Mouse (Mus musculus) stomach, embryonic 15.5 days (tissue): Measurements from ENCODE around the gene Fgf14. TPM values are rescaled to one million over a fixed set of nuclear protein-coding genes. Genes with fewer than 3 reads are reported as not detected.
A peak's percentile ranks its signal among the peaks of the same experiment; 100 is the strongest.

Experiments
- ATAC-seq: fragments of 200-750 bp; cut with Nextera tagmentation; 2 replicates; pipeline ENCODE4 v1.8.0; 2017; ENCODE audit warnings: low read depth, moderate number of reproducible peaks, moderate TSS enrichment; ENCODE audit not compliant: insufficient read depth, low FRiP score
- H3K27ac ChIP-seq: fragments of 300-500 bp; sonication (generic); 2 replicates; pipeline ENCODE4 v1.5.1; 2015; ENCODE audit warnings: mild to moderate bottlenecking, inconsistent platforms
- H3K27me3 ChIP-seq: fragments of 300-500 bp; sonication (generic); replicated peaks from 2 replicates; pipeline ENCODE4 v1.6.1; 2015; ENCODE audit warnings: inconsistent platforms
- H3K36me3 ChIP-seq: fragments of 300-500 bp; sonication (generic); 2 replicates; pipeline ENCODE4 v1.6.1; 2015; ENCODE audit warnings: inconsistent platforms
- H3K4me1 ChIP-seq: fragments of 300-500 bp; sonication (generic); 2 replicates; pipeline ENCODE4 v1.6.1; 2015; ENCODE audit warnings: inconsistent platforms
- H3K4me2 ChIP-seq: fragments of 300-500 bp; sonication (generic); 2 replicates; pipeline ENCODE4 v1.6.1; 2015; ENCODE audit warnings: mild to moderate bottlenecking, inconsistent platforms
- H3K4me3 ChIP-seq: fragments of 300-500 bp; sonication (generic); replicated peaks from 2 replicates; pipeline ENCODE4 v1.5.1; 2015; ENCODE audit warnings: inconsistent platforms
- H3K9ac ChIP-seq: fragments of 300-500 bp; sonication (generic); 2 replicates; pipeline ENCODE4 v1.6.1; 2015; ENCODE audit warnings: inconsistent platforms
- H3K9me3 ChIP-seq: fragments of 300-500 bp; sonication (generic); 2 replicates; pipeline ENCODE4 v1.6.1; 2016; ENCODE audit warnings: inconsistent platforms
- WGBS: fragments of 180-500 bp; shearing (Covaris S2); methylation state at CpG from one replicate; pipeline ENCODE4 v1.1.7; 2015; 5-methylcytosine and 5-hydroxymethylcytosine counted together
- polyA plus RNA-seq: library from polyadenylated mRNA; unstranded; fragments of >200 nt; fragmentation: Nextera tagmentation; extraction: Ambion mirVana; gene quantifications from 2 replicates; pipeline ENCODE4 v1.2.1, GENCODE M21; 2015

Fgf14 gene
- polyA plus RNA-seq, 1 experiment from 2014 or later, result 1.5 TPM

GRCm38 (mm10) chr14:124264541-124265059, 412.3 kb downstream of the Fgf14 start:
- H3K4me2 ChIP-seq, result no peak overlapping the region
- no peaks in the 10 kb centered on the region for H3K36me3 ChIP-seq
- WGBS, result 34% methylated on average over 2 of the region's 2 CpGs
- H3K27ac ChIP-seq, result no peak overlapping the region
- no peaks in the 10 kb centered on the region for H3K9me3 ChIP-seq
- no peaks in the 10 kb centered on the region for H3K27me3 ChIP-seq
- 0 out of 2 replicates have a peak, but pooled peaks have one; percentile 22 for ATAC-seq
- no peaks in the 10 kb centered on the region for H3K4me1 ChIP-seq
- H3K9ac ChIP-seq, result no peak overlapping the region
- H3K4me3 ChIP-seq, result no peak overlapping the region

DNA sequence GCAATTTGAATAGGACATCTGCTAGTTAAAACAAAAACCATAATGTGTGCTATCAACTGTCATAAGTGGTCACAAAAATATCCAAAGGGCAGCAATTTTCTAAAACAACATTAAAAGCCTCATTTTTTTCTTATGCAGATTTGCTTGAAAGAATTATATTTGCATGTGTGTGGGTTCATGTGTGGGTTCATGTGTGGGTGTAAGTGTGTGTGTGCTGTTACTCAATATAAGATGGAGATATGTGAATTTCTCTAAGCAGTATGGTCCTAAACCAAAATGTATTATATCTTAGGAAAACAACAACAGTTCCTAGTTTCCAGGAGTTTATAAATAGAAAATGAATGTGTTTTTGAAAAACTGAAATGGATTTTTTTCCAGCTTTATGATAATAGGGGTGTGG, 413.7 kb downstream of the Fgf14 start:
- Histone ChIP-seq H3K27ac (no peak overlapping the region), H3K27me3 (no peaks in the 10 kb centered on the region), H3K4me1 (no peaks in the 10 kb centered on the region), H3K9ac (no peak overlapping the region), H3K9me3 (no peaks in the 10 kb centered on the region), H3K4me2 (no peak overlapping the region), H3K4me3 (no peak overlapping the region), H3K36me3 (no peaks in the 10 kb centered on the region)
- no peak for ATAC-seq

DNA sequence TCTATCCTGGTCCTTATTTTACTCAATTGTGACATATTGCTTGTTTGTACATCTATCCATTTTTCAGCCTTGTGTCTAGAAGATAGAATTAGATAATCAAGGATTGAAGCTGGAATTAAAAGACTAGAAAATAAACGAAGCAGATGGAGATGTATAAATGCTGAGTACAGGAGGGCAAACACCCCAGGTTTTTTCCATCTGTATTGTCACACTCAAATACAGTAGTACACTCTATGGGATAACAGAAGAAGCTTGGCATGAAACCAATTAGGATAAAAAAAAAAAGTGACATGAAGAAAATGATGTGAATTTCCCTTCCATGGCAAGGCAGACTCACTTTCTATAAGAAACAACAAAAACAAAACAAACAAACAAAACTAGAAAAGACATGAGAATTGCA, 429.4 kb downstream of the Fgf14 start:
- H3K9ac ChIP-seq, result no peak overlapping the region
- no peak overlapping the region for H3K4me3 ChIP-seq
- H3K27me3 ChIP-seq, result no peaks in the 10 kb centered on the region
- WGBS, result 70% methylated on average over 1 of the region's 1 CpGs
- H3K4me1 ChIP-seq, result no peaks in the 10 kb centered on the region
- H3K27ac ChIP-seq, result no peak overlapping the region
- no peak overlapping the region for H3K4me2 ChIP-seq
- no peaks in the 10 kb centered on the region for H3K36me3 ChIP-seq
- H3K9me3 ChIP-seq, result no peaks in the 10 kb centered on the region
- ATAC-seq, result no peak

GRCm38 (mm10) chr14:124223445-124223844, 453.5 kb downstream of the Fgf14 start:
- WGBS, result 50% methylated on average over 2 of the region's 2 CpGs
- H3K4me1 ChIP-seq, result no peaks in the 10 kb centered on the region
- H3K9ac ChIP-seq, result no peak overlapping the region
- no peak overlapping the region for H3K27ac ChIP-seq
- no peak overlapping the region for H3K4me2 ChIP-seq
- no peak for ATAC-seq
- H3K4me3 ChIP-seq, result no peak overlapping the region
- H3K9me3 ChIP-seq, result no peaks in the 10 kb centered on the region
- H3K36me3 ChIP-seq, result no peaks in the 10 kb centered on the region
- H3K27me3 ChIP-seq, result no peaks in the 10 kb centered on the region

- no peaks in the 10 kb centered on the region for H3K27me3 ChIP-seq
- H3K4me3 ChIP-seq, result no peak overlapping the region
- no peak overlapping the region for H3K4me2 ChIP-seq
- no peak overlapping the region for H3K9ac ChIP-seq
- no peaks in the 10 kb centered on the region for H3K36me3 ChIP-seq
- no peak for ATAC-seq
- no peaks in the 10 kb centered on the region for H3K9me3 ChIP-seq
- no peaks in the 10 kb centered on the region for H3K4me1 ChIP-seq
- H3K27ac ChIP-seq, result no peak overlapping the region
- WGBS, result 22% methylated on average over 1 of the region's 1 CpGs
Measured at GRCm38 (mm10) chr14:124222447-124222846, 454.5 kb downstream of the Fgf14 start.

GRCm38 (mm10) chr14:124220979-124221378, 455.9 kb downstream of the Fgf14 start:
- Histone ChIP-seq H3K27ac (no peak overlapping the region), H3K4me2 (no peak overlapping the region), H3K9ac (no peak overlapping the region), H3K27me3 (no peaks in the 10 kb centered on the region), H3K4me1 (no peaks in the 10 kb centered on the region), H3K36me3 (no peaks in the 10 kb centered on the region), H3K4me3 (no peak overlapping the region), H3K9me3 (no peaks in the 10 kb centered on the region)
- WGBS, result 61% methylated on average over 2 of the region's 2 CpGs
- no peak for ATAC-seq

- no peaks in the 10 kb centered on the region for H3K9me3 ChIP-seq
- no peak overlapping the region for H3K27ac ChIP-seq
- H3K27me3 ChIP-seq, result peaks cover 20% of the 10 kb centered on the region
- H3K9ac ChIP-seq, result no peak overlapping the region
- no peaks in the 10 kb centered on the region; the same call in 1 of the 2 replicates for H3K4me1 ChIP-seq
- 12% methylated on average over 7 of the region's 7 CpGs for WGBS
- H3K4me2 ChIP-seq, result no peak overlapping the region
- no peaks in the 10 kb centered on the region for H3K36me3 ChIP-seq
- no peak overlapping the region for H3K4me3 ChIP-seq
- ATAC-seq, result no peak
Measured at GRCm38 (mm10) chr14:124195806-124196205, 481.1 kb downstream of the Fgf14 start.

DNA sequence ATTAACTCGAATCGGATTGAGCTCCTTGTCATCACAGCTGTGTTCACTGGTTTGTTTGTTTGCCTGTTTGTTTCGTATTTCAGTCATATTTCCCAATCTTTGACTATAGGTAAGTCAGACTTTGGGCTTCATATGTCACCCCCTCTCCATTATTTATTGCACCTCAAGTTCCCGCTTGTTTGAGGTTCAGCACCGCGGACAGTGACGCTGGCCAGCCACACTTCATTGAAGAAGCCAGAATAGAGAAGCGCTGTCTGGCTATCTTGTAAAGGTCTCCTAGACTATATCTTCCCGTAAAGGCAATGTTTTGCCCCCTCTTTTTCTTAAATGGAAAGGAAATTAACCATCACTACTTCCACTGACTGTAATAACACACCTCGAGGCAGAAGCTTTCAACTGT, 481.6 kb downstream of the Fgf14 start:
- H3K36me3 ChIP-seq, result no peaks in the 10 kb centered on the region
- H3K4me3 ChIP-seq, result no peak overlapping the region
- no peak overlapping the region for H3K9ac ChIP-seq
- ATAC-seq, result no peak
- WGBS, result 25% methylated on average over 10 of the region's 10 CpGs
- H3K9me3 ChIP-seq, result no peaks in the 10 kb centered on the region
- H3K4me1 ChIP-seq, result no peaks in the 10 kb centered on the region; the same call in 1 of the 2 replicates
- no peak overlapping the region for H3K27ac ChIP-seq
- no peak overlapping the region for H3K4me2 ChIP-seq
- H3K27me3 ChIP-seq, result peaks cover 20% of the 10 kb centered on the region

DNA sequence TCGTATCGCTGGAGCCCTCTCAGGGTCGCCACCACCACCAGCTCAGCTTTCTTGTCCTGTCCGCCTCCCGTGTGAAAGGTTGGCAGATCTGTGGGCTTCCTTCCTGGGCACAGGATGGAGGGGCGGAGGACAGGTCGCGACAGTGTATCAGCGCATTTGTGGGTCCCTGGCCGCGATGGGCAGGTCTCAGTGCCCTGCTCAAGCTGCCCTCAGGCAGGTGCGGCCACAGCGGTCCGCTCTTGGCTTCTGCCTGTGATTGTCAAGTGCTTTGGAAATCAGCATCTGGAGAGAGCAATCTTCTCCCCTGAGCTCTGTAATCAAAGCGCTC, 484.1 kb downstream of the Fgf14 start:
- WGBS, result 4% methylated on average over 14 of the region's 15 CpGs
- Histone ChIP-seq H3K27me3 (peaks cover 20% of the 10 kb centered on the region), H3K9me3 (no peaks in the 10 kb centered on the region), H3K27ac (no peak overlapping the region), H3K9ac (no peak overlapping the region), H3K4me3 (peak overlapping the region; percentile 30; the same call in 1 of the 2 replicates), H3K36me3 (no peaks in the 10 kb centered on the region), H3K4me2 (peak overlapping the region; percentile 63), H3K4me1 (no peaks in the 10 kb centered on the region; the same call in 1 of the 2 replicates)
- no peak for ATAC-seq

GRCm38 (mm10) chr14:124191913-124192814, 484.8 kb downstream of the Fgf14 start:
- peak overlapping the region; percentile 63 for H3K4me2 ChIP-seq
- H3K27ac ChIP-seq, result no peak overlapping the region
- H3K9ac ChIP-seq, result no peak overlapping the region
- no peaks in the 10 kb centered on the region for H3K9me3 ChIP-seq
- 2% methylated on average over 42 of the region's 42 CpGs for WGBS
- H3K36me3 ChIP-seq, result no peaks in the 10 kb centered on the region
- peaks cover 20% of the 10 kb centered on the region for H3K27me3 ChIP-seq
- peak overlapping the region; percentile 30 for H3K4me3 ChIP-seq
- no peaks in the 10 kb centered on the region; the same call in 1 of the 2 replicates for H3K4me1 ChIP-seq
- peak; percentile 47; the same call in 1 of the 2 replicates for ATAC-seq

DNA sequence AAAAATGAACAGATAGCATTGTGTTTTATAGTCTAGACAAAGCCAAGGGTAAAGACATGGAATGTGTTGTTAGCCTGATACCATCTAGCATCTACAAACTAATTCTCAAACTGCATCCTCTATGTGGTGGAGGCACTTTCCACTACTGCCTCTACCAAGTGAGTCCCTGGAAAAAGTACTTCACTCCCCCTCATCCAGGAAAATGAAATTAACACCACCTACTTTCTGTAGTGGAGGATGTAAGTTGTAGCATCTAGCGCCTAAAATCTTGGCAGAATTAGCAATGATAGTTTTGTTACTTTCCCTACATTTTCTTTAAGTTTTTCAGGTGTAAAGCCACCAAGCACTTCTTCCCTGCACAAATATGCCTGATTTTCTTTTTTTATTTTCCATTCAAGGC, 496.7 kb downstream of the Fgf14 start:
- Histone ChIP-seq H3K4me2 (no peak overlapping the region), H3K4me3 (no peak overlapping the region), H3K9ac (no peak overlapping the region), H3K36me3 (no peaks in the 10 kb centered on the region), H3K27me3 (no peaks in the 10 kb centered on the region), H3K9me3 (no peaks in the 10 kb centered on the region), H3K27ac (no peak overlapping the region), H3K4me1 (no peaks in the 10 kb centered on the region)
- WGBS, result 74% methylated on average over 1 of the region's 1 CpGs
- ATAC-seq, result no peak

- Histone ChIP-seq H3K4me2 (no peak overlapping the region), H3K9me3 (no peaks in the 10 kb centered on the region), H3K4me1 (no peaks in the 10 kb centered on the region), H3K4me3 (no peak overlapping the region), H3K27me3 (no peaks in the 10 kb centered on the region), H3K36me3 (no peaks in the 10 kb centered on the region), H3K27ac (no peak overlapping the region), H3K9ac (no peak overlapping the region)
- WGBS, result 87% methylated on average over 1 of the region's 1 CpGs
- ATAC-seq, result no peak
Measured at GRCm38 (mm10) chr14:124174111-124174510, 502.8 kb downstream of the Fgf14 start.
